Mouse (Mus musculus): ENCODE results near the gene Fkbp11. TPM values are rescaled to one million over a fixed set of nuclear protein-coding genes. Genes with fewer than 3 reads are reported as not detected.
A peak's percentile ranks its signal among the peaks of the same experiment; 100 is the strongest.

The Fkbp11 gene
- polyA plus RNA-seq, 1 experiment: 9.3 TPM

- H3K36me3 ChIP-seq (ENCODE audit: control insufficient read depth, insufficient read depth, low read length): no peaks in the 10 kb centered on the region
These were observed 5.8 kb downstream of the Fkbp11 start for GRCm38 (mm10) chr15:98722191-98722590.

GRCm38 (mm10) chr15:98717301-98717700 lies 10.7 kb downstream of the Fkbp11 start:
- no peak for DNase-seq
- no peak overlapping the region for H3K27ac ChIP-seq (ENCODE audit: insufficient read depth, low read depth, low read length)
- no peak overlapping the region for H3K4me3 ChIP-seq (ENCODE audit: insufficient read depth, low read depth, low read length)
- H3K36me3 ChIP-seq (ENCODE audit: control insufficient read depth, insufficient read depth, low read length): no peaks in the 10 kb centered on the region
- peaks cover 8% of the 10 kb centered on the region for H3K4me1 ChIP-seq (ENCODE audit: control insufficient read depth, insufficient read depth, low read length)
- 67% methylated on average over 16 of the region's 16 CpGs for WGBS
- H3K27me3 ChIP-seq (replicated peaks; ENCODE audit: control insufficient read depth, insufficient read depth, low read length): no peaks in the 10 kb centered on the region
- no peak for TF ChIP-seq CTCF (conservative IDR thresholded peaks at IDR 0.05; ENCODE audit: insufficient read depth, insufficient read length, low read depth, low read length)
- TF ChIP-seq POLR2A (IDR thresholded peaks at IDR 0.05; ENCODE audit: low read depth, low read length): no peak

More at GRCm38 (mm10) chr15:98722191-98722590, 5.8 kb downstream of the Fkbp11 start:
- TF ChIP-seq POLR2A (IDR thresholded peaks at IDR 0.05; ENCODE audit: low read depth, low read length) (no peak), CTCF (conservative IDR thresholded peaks at IDR 0.05; ENCODE audit: insufficient read depth, insufficient read length, low read depth, low read length) (no peak)
- Histone ChIP-seq H3K4me1 (ENCODE audit: control insufficient read depth, insufficient read depth, low read length) (no peaks in the 10 kb centered on the region), H3K4me3 (ENCODE audit: insufficient read depth, low read depth, low read length) (no peak overlapping the region), H3K27ac (ENCODE audit: insufficient read depth, low read depth, low read length) (no peak overlapping the region), H3K27me3 (replicated peaks; ENCODE audit: control insufficient read depth, insufficient read depth, low read length) (no peaks in the 10 kb centered on the region)
- DNase-seq: no peak
- WGBS: 80% methylated on average over 8 of the region's 8 CpGs

GRCm38 (mm10) chr15:98714230-98714652 lies 13.8 kb downstream of the Fkbp11 start:
- peaks cover 8% of the 10 kb centered on the region for H3K4me1 ChIP-seq (ENCODE audit: control insufficient read depth, insufficient read depth, low read length)
- H3K27me3 ChIP-seq (replicated peaks; ENCODE audit: control insufficient read depth, insufficient read depth, low read length): no peaks in the 10 kb centered on the region
- H3K27ac ChIP-seq (ENCODE audit: insufficient read depth, low read depth, low read length): no peak overlapping the region
- 22% methylated on average over 5 of the region's 5 CpGs for WGBS
- H3K36me3 ChIP-seq (ENCODE audit: control insufficient read depth, insufficient read depth, low read length): no peaks in the 10 kb centered on the region
- TF ChIP-seq CTCF (conservative IDR thresholded peaks at IDR 0.05; ENCODE audit: insufficient read depth, insufficient read length, low read depth, low read length): no peak
- TF ChIP-seq POLR2A (IDR thresholded peaks at IDR 0.05; ENCODE audit: low read depth, low read length): no peak
- H3K4me3 ChIP-seq (ENCODE audit: insufficient read depth, low read depth, low read length): no peak overlapping the region
- DNase-seq: peak; percentile 94

- no peaks in the 10 kb centered on the region for H3K36me3 ChIP-seq (ENCODE audit: control insufficient read depth, insufficient read depth, low read length)
- DNase-seq: peak; percentile 57
- no peaks in the 10 kb centered on the region for H3K27me3 ChIP-seq (replicated peaks; ENCODE audit: control insufficient read depth, insufficient read depth, low read length)
- H3K27ac ChIP-seq (ENCODE audit: insufficient read depth, low read depth, low read length): no peak overlapping the region
- TF ChIP-seq CTCF (conservative IDR thresholded peaks at IDR 0.05; ENCODE audit: insufficient read depth, insufficient read length, low read depth, low read length): peak; percentile 85
- TF ChIP-seq POLR2A (IDR thresholded peaks at IDR 0.05; ENCODE audit: low read depth, low read length): no peak
- H3K4me3 ChIP-seq (ENCODE audit: insufficient read depth, low read depth, low read length): no peak overlapping the region
- WGBS: 10% methylated on average over 9 of the region's 9 CpGs
- peaks cover 8% of the 10 kb centered on the region for H3K4me1 ChIP-seq (ENCODE audit: control insufficient read depth, insufficient read depth, low read length)
These were observed 17.6 kb downstream of the Fkbp11 start for GRCm38 (mm10) chr15:98710442-98710841.

- peak; percentile 93 for DNase-seq
- H3K36me3 ChIP-seq (ENCODE audit: control insufficient read depth, insufficient read depth, low read length): no peaks in the 10 kb centered on the region
- TF ChIP-seq POLR2A (IDR thresholded peaks at IDR 0.05; ENCODE audit: low read depth, low read length) (no peak), CTCF (conservative IDR thresholded peaks at IDR 0.05; ENCODE audit: insufficient read depth, insufficient read length, low read depth, low read length) (peak; percentile 75)
- no peaks in the 10 kb centered on the region for H3K4me1 ChIP-seq (ENCODE audit: control insufficient read depth, insufficient read depth, low read length)
- no peaks in the 10 kb centered on the region for H3K27me3 ChIP-seq (replicated peaks; ENCODE audit: control insufficient read depth, insufficient read depth, low read length)
- no peak within 1 kb of the TSS for H3K27ac ChIP-seq (ENCODE audit: insufficient read depth, low read depth, low read length)
- WGBS: 11% methylated on average over 16 of the region's 16 CpGs
- peak within 1 kb of the TSS; percentile 58 for H3K4me3 ChIP-seq (ENCODE audit: insufficient read depth, low read depth, low read length)
These were observed 20.1 kb downstream of the Fkbp11 start, which contains the start of gene Ccdc65 for GRCm38 (mm10) chr15:98707766-98708372. TSS of gene Ccdc65 (plus strand) at chr15:98708207.

GRCm38 (mm10) chr15:98704312-98704711 lies 23.7 kb downstream of the Fkbp11 start:
- Histone ChIP-seq H3K27ac (ENCODE audit: insufficient read depth, low read depth, low read length) (no peak overlapping the region), H3K36me3 (ENCODE audit: control insufficient read depth, insufficient read depth, low read length) (no peaks in the 10 kb centered on the region), H3K27me3 (replicated peaks; ENCODE audit: control insufficient read depth, insufficient read depth, low read length) (no peaks in the 10 kb centered on the region; the same call in 1 of the 2 replicates), H3K4me1 (ENCODE audit: control insufficient read depth, insufficient read depth, low read length) (no peaks in the 10 kb centered on the region), H3K4me3 (ENCODE audit: insufficient read depth, low read depth, low read length) (no peak overlapping the region)
- WGBS: 63% methylated on average over 9 of the region's 9 CpGs
- DNase-seq: no peak
- no peak for TF ChIP-seq POLR2A (IDR thresholded peaks at IDR 0.05; ENCODE audit: low read depth, low read length)
- no peak for TF ChIP-seq CTCF (conservative IDR thresholded peaks at IDR 0.05; ENCODE audit: insufficient read depth, insufficient read length, low read depth, low read length)

GRCm38 (mm10) chr15:98699190-98700105 lies 28.6 kb downstream of the Fkbp11 start:
- H3K36me3 ChIP-seq (ENCODE audit: control insufficient read depth, insufficient read depth, low read length): no peaks in the 10 kb centered on the region
- 6% methylated on average over 40 of the region's 40 CpGs for WGBS
- H3K27me3 ChIP-seq (replicated peaks; ENCODE audit: control insufficient read depth, insufficient read depth, low read length): no peaks in the 10 kb centered on the region; the same call in 1 of the 2 replicates
- peaks cover 9% of the 10 kb centered on the region; the same call in 1 of the 2 replicates for H3K4me1 ChIP-seq (ENCODE audit: control insufficient read depth, insufficient read depth, low read length)
- DNase-seq: peak; percentile 90
- no peak overlapping the region for H3K27ac ChIP-seq (ENCODE audit: insufficient read depth, low read depth, low read length)
- no peak for TF ChIP-seq POLR2A (IDR thresholded peaks at IDR 0.05; ENCODE audit: low read depth, low read length)
- TF ChIP-seq CTCF (conservative IDR thresholded peaks at IDR 0.05; ENCODE audit: insufficient read depth, insufficient read length, low read depth, low read length): peak; percentile 81
- no peak overlapping the region for H3K4me3 ChIP-seq (ENCODE audit: insufficient read depth, low read depth, low read length)
